Mouse (Mus musculus) heart, postnatal 14 days (tissue): ENCODE measurements around the gene Trpm8. TPM values are rescaled to one million over a fixed set of nuclear protein-coding genes. Genes with fewer than 3 reads are reported as not detected.

ENCODE experiments used
- DNase-seq, 2 experiments: peaks; one replicate each; pipeline ENCODE4 v3.0.0; 2021 to 2022
- intact Hi-C: fragments of 180-260 bp; cut with DNase I; formaldehyde crosslinking; loops from one replicate; pipeline ENCODE4 v1.15.1; 2025
- total RNA-seq, 2 experiments: library from RNA; stranded (reverse); gene quantifications; 2 replicates each; pipeline ENCODE4 v1.2.3; 2021

The Trpm8 gene
- total RNA-seq, 2 experiments from 2014 or later = not detected

DNA sequence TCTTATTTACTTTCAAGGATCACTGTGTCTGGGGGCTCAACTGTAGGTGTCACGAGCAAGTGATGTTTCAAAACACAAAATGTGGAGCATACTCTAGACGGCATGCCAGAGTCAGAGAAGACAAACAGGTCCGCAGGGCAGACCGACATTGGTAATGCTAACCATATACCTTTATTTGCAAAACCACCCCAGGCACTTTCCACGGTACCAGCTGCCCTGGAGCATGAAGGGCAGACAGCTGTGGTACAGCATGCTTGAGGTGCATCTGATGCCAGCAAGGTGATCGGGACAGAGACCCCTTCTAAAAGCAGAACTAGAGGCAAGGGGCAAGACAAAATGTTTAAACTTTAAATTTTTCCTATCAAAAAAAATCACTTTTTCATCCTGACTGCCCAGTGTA lies 14.5 kb upstream of the Trpm8 start:
- intact Hi-C loops = no loop called here
- DNase-seq = no peak

DNA sequence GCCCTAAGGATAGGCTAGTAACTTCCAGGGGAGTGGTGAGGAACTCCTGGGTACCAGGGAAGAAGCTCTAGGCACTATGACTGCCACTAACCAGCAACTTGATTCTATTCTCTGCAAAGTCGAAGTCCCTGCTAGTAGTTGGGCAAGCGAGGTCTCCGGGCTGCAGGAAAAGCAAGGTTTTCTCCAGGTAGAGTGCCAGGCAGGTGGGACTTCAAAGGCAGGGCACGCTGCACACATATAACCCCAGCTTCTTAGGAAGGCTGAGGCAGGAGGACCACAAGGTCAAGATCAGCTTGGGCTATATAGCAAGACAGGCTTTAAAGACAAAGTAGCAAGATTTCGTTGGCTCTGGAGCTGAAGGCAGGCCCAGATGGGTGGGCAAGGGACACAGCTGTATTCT lies 13.7 kb upstream of the Trpm8 start:
- intact Hi-C loops = no loop called here
- DNase-seq = no peak

DNA sequence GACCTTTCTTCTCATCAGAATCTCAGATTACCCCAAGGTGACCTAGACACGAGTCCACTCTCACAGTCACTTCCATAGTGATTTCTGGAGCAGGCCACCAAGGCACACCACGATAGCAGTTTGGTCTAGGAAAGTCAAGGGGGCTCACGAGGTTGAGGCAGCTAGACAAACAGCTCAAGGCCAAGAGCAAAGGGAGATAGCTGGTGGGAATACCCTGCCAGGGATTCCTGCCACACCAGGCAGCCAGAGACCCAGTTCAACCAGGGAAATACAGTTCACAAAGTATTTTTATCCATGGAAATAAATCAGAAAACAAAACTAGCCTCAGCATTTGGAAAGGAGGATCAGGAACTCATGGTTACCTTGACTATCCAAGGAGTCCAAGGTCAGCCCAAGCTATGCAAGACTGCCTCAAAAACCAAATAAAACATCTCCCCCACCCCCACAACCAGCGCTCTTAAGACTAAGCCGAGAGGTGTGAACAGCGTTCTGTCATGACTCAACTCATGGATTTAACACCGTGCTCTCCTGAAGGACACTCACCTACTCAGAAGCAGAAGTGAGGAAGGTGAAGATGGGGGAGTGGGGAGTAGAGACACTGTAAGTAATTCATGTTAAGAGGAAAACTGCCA lies 13.1 kb upstream of the Trpm8 start:
- DNase-seq = no peak
- intact Hi-C loops = no loop called here

DNA sequence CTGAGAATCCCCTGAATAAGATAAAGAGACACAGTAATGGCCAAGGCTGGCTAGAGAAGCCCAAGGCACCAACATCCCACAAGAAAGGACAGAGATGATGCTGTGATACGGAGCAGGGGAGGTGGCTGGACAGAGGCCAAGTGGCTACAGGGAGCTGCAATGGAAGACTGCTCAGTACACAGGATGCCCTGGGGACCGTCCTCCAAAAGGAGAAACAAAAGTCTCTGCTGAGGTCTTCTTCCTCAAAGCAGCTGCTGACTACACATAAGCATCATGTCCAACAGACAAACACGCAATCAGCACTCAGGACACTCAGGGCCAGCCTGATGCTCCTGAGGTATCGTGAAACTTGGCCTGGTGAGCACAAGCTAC lies 12.6 kb upstream of the Trpm8 start:
- intact Hi-C loops = no loop called here
- no peak for DNase-seq

DNA sequence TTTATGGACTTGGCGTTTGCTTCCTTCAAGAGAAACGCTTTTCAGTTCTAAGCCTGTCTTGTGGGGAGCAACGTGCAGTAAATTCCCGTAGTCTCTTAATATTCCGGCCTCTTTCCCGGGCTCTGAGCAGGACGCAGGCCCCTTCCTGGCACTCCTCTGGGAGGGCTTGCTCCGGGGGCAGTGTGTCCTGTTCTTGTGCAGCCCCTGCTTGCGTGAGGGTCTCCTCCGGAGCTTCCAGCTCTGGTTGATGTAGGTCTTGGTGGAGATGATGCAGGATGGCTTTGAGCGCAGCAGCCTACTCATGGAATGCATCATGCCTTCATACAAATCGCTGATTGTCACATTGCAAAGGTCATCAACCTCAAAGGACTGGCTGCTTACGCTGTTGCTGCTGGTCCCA lies 11.3 kb upstream of the Trpm8 start:
- intact Hi-C loops = no loop called here
- DNase-seq = no peak

DNA sequence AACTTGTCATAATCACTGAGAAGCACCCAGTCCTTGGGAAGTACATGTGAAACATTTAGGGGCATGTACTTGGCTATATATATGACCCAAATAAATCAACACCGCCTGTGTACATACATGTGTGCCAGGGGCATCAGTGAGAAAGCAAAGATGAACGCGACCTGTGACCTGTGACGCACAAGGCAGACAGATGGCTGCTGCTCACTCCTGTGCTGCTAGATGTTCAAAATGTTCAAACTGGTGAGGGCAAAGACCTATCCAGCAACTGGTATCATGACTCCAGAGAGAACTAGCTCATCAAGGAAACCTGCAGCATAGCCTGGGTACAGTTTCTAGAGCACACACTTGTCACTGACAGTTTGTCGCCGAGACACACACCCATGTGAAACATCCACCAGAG lies 10.0 kb upstream of the Trpm8 start:
- intact Hi-C loops = no loop called here
- DNase-seq = no peak

DNA sequence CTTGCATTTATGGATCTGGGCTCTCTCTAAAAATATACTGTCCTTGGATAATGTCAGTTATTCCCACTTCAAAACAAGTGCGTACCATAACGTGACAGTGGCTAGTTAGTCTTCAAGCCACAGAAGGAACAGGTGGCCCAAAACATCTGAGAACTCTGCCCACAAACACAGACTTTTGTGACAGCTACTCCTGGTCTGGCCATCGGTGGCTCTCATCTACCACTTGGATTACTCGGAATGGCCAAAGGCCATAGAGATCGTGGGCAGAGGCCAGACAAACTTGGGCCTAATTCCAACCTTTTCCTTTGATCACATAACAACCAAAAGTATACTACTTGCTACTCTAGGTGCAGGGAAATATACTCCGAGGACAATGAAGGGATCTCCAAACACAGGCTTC lies 9.4 kb upstream of the Trpm8 start:
- no peak for DNase-seq
- intact Hi-C loops = no loop called here

DNA sequence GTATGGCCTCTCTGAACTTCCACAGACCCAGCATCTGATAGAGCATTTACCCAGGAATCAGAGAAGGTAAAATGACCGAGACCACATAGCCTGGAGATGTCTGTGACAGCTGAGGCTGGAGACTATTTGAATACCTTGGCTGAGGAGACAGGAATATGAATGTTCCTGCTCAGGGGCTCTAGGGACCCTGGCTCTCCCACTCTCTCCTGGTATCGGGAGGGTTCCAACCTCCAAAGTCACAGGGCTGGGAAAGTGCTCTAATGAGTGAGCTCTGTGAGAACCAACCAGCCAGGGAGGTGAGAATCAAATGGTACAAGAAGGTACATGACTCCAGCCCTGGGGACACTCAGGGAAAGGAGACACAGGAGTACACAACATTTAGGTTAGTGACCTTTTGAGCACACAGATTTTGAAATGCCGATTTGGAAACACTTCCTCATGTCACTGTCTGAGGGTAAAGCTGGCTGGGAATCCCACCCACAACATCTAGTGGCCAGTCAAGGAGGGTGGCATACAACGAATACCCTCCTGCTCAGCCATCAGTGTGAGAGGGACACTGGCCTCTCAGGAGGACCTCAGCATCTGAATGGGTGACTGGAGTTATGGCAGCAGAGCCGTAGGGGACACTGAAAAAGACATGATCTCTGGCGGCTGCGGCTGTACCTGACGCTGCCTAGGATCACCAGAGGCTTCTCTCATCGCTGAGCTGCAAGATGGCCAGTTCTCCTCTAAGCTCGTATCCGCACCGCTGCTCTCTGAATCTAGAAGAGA lies 7.7 kb upstream of the Trpm8 start:
- intact Hi-C loops = no loop called here

DNA sequence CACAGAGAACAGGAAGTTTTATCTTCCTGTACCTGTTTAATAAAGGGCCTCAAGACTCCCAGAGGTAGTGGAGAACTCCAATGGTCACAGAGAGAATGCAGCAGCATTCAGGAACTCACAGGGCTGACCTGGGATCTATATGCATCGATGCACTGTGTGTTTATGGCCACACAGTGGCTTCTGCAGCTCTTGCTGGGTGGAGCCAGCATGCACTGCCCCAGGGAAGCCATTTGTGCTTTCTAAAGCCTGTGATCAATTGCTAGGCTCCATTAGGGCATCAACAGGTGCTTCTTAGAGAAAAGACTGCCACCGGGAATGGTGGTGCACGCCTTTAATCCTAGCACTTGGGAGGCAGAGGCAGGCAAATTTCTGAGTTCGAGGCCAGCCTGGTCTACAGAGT lies 4.6 kb upstream of the Trpm8 start:
- peak in 1 of 2 experiments; percentile 6 for DNase-seq

More for the DNA sequence above, 7.7 kb upstream of the Trpm8 start:
- no peak for DNase-seq

DNA sequence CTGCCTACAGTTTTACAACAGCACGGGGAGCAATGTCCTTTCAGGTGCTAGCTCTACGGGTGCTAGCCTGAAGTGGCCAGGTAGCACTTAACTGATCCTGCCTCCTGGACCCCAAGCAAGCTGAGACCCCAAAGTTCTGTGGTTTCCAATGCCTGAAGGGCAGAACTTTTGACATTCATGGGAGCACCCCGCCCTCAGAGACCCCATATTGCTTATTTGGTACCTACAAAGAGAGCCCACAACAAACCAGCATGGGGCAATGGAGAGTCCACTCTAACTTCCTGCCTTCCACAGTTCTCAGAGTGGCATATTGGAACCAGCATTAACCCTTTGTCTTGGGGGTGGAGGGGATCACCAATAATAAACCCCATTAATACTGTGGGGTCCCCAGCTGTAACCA lies 4.1 kb upstream of the Trpm8 start:
- peak in 1 of 2 experiments; percentile 5 for DNase-seq
- intact Hi-C loops = no loop called here

More for the DNA sequence above, 4.6 kb upstream of the Trpm8 start:
- intact Hi-C loops = no loop called here

DNA sequence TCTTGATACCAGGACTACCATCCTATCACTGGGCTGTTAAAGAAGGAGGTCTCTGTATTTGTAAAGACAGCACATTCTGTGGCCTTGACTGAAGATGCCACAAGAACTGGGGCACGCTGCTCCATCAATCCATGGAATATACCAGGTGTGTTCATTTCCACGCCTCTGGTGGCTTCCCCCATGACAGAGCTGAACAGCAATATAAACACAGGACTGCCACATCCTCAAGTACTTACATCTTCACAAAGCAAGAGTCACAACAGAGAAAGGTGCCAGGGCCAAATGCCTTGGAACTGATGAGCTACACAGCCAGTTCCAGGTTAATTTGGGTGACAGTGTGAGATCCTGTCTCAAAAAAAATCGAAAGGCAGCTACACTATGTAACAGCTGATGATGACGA lies 3.6 kb upstream of the Trpm8 start:
- no peak for DNase-seq
- intact Hi-C loops = no loop called here

DNA sequence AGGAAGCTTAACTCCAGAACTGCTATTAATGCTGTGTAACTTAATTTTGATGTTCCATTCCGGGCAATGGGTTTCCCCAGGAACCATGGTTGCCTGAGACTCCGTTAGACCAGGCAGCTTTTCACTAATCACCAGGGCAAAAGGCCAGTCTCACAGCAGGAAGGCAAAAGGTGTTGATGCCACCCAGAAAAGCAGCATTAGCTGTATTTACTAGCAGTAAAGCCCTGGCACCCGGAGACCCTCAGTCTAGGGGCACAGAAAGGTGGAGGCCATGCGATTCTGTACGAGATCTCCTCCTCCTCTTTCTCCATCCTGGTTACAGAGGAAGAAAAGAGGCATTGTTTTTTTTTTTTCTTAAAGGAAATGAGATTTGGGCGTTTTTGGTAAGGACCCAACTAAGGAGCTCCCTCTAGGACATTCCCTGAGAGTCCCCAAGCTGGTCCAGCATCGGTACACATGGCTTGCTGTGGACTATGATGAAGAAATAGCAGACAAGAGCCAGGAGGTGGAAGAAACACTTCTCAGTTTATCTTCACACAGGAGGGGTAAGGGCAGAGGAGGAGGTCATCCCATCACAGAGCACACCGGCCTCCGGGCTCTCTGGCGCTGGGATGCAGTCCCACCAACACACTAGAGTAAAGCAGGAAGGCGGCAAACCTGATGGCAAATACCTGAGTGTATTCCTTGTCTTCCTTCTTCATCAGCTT lies 2.9 kb upstream of the Trpm8 start:
- intact Hi-C loops = no loop called here
- DNase-seq = peak in 1 of 2 experiments; percentile 11

DNA sequence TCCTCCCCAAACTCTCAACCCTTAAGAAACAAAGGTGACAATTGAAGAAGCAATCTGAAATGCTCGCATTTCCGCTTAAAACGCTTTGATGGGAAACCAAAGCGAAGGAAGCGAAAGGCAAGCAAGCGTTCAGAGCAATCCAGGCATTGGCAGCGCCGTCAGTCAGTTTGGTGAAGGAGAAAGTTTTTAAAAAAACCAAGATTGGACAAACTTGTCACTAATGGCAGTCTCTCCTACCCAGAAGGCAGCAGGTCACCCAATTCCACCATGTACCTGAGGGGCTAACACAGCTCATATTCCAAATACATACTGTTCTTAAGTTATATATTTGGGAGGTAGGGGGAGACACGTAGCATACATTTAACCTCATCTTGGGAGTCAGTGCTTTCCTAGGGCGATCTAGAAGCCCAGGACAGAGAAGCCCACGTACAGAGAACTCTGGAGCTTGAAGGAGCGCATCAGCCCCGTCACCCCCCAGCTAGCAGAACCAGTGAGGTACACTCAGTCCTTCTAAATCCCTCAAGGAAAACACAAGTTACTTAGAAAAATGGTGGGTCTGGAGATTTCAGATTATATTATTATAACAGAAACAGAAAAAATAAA lies 2.3 kb upstream of the Trpm8 start:
- DNase-seq = peak in 1 of 2 experiments; percentile 6
- intact Hi-C loops = no loop called here

DNA sequence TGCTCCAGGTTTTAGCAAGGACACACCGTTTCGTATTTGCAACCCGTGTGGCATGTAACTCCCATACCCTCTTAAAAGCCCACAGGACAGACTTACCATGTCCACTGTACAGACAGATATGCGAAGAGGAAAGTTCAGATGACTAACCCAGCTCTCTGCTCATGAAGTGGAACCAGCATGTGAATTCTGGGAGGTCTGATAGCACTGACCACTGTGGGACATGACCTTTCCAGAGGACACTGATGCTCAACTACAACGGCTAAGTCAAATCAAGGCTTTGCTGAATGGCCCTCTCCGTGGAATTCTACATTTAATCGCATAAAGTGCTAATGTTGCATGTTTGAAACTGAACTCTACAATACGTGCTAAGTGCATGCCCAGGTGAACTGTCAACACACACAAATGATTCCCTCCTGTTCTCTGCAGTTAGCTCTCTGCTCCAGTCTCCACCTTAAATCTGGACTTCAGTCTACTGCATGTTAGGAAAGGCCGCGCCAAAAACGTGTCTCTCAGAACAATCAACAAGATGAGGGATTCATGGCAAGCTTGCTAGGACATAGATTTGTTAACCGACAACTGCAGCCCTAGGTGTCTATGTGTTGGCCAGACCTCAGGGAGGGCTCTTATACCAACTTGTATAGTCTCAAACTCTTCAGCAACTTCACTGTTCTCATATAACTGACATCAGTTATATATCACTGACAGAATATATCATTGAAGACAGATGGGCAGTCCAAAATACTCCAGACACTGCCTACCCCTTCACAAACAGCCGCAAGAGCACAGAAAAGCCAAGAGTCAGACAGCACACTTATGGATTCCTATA lies 1.6 kb upstream of the Trpm8 start:
- peak in 1 of 2 experiments; percentile 5 for DNase-seq
- intact Hi-C loops = no loop called here

DNA sequence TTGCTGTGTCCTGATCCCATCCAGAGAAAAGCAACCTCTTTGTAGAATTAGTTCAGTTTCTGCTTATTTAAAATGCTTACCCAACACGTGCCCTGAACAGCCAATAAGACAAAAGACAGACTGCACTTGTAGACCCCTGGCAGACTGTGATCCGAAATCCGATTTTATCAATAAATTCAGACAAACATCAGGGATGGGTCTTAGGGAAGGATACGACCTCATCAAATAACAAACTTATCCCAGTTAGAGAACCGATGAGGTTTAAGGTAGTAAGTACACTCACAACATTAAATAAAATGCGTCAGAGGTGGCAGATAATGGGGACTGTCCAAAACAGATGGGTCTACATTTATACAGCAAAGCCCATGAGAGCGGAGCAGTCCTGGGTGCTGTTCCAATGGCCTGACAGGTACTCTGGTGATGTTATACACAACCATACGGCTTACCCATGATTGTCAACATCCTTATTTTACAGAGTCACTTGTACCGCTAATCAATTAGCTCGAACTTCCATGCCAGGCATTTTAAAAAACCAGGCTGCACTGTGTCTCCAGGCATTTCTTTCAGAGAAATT lies 850 bp upstream of the Trpm8 start:
- intact Hi-C loops = no loop called here
- DNase-seq = no peak

DNA sequence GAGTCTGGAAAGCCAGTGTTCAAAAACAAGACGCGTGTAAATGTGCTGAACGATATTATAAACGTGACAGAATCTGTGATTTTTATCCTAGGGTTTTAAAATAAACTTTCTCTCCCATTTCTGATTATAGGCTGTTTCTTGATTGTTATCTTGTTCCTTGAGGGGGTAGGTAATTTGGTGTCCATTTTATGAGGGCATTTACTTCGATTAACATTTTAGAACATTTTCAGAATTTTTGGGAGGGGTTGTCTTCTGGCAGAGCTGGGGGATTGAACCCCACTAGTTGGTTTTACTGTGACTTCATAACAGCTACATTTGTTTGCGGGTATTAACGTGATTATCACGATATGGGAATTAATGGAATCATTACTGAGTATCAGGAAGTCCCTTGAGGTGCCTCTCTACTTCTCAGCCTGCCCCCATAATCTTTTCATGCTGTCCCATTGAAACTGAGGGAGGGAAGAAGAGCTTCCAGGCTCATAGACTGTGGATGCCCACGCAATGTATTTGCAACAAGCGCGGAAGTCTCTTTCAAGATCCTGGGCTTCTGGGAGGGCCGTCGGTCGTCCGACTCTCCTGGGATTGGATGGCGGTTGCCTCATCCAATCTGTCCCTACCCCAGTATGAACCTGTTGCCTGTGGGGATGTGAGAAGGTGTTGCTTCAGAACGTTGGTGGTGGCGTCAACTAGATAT lies 504 bp downstream of the Trpm8 start:
- intact Hi-C loops = no loop called here
- DNase-seq = peak in 1 of 2 experiments; percentile 22

DNA sequence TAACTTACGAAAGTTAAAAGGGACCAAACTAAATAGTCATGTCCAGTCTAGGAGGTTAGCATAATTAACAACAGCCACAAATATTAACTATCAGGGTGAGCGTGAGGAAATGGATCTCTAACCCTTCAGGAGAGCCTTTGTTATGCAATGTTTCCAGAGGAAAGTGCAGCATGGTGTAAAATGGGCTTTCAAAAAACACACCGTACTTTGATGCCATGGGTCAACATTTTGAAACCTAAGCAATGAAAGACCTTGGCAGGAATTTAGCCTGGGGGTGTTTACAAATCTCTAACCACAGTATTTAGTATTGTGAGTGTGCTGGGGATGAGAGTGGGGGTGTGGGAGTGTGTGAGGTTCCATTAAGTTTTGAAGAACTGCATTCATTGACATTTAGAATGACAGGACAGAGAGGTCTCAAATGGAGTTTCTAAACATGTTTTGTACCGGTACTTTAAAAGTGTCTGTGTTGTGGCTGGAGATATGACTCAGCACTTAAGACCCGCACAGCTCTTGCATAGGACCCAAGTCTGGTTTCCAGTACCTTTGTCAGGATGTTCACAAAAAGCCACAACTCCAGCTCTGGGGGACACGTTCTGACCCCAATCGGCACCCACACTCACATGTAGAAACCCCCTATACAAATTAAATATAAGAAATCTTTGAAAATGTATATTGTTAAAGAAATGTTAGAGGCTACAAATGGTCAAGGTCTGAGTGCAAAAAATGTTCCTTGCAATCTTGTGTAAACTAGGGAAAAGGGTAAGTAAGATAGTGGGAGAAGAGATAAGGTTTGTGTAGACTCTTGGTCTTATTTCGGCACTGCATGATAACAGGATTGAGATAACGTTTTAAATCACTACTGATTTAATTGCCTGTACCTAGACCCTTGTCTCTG lies 1.9 kb downstream of the Trpm8 start:
- DNase-seq = peak in 1 of 2 experiments; percentile 8
- intact Hi-C loops = no loop called here

DNA sequence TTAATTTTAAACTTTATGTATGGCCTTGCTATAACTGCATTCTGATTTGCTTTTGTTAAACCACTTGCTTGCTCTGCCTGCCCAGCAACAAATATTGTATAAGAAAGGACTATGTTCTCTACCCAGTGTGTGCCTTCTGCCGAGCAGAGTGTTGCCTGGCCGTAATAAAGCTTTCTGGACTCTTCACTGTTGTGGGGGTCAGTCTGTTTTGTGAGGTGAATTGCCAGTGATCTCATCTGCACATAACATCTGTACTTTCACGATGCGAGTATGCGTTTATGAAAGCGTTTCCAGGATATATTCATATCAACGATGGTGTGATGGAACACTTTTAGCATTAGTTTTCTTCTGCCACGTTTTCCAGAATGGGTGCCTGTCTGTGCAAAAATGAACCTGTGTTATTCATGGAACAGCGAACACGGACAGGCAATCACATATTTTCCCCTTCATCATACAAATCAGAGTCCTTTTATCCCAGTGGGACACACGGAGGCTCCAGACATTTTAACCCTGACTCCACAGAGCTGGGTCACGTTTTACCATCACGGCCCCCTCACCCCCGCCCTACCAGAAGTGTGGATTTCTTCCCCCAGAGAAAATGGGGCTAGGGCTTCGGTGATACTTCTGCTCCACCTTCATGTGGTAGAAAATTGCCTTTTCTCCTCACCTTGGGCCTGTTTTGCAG lies 2.7 kb downstream of the Trpm8 start:
- DNase-seq = peak in 1 of 2 experiments; percentile 4
- intact Hi-C loops = no loop called here
